Mouse (Mus musculus) forebrain, embryonic 13.5 days (tissue): ENCODE measurements around the gene Mrpl23. TPM values are rescaled to one million over a fixed set of nuclear protein-coding genes. Genes with fewer than 3 reads are reported as not detected.

Experiments used
- ATAC-seq: fragments of 200-750 bp; cut with Nextera tagmentation; 2 replicates; pipeline ENCODE4 v1.8.0; 2017
- H3K27ac ChIP-seq: fragments of 300-500 bp; sonication (generic); 2 replicates; pipeline ENCODE4 v1.5.1; 2015; ENCODE audit warnings: inconsistent platforms, mild to moderate bottlenecking, moderate library complexity
- H3K27me3 ChIP-seq: fragments of 300-500 bp; sonication (generic); 2 replicates; pipeline ENCODE4 v1.6.1; 2015; ENCODE audit warnings: mild to moderate bottlenecking, inconsistent platforms
- H3K36me3 ChIP-seq: fragments of 300-500 bp; sonication (generic); 2 replicates; pipeline ENCODE4 v1.6.1; 2015; ENCODE audit warnings: mild to moderate bottlenecking, inconsistent platforms; ENCODE audit not compliant: poor library complexity, severe bottlenecking
- H3K4me1 ChIP-seq: fragments of 300-500 bp; sonication (generic); 2 replicates; pipeline ENCODE4 v1.6.1; 2015; ENCODE audit warnings: inconsistent platforms
- H3K4me2 ChIP-seq: fragments of 300-500 bp; sonication (generic); 2 replicates; pipeline ENCODE4 v1.6.1; 2015; ENCODE audit warnings: inconsistent platforms, mild to moderate bottlenecking, moderate library complexity
- H3K4me3 ChIP-seq: fragments of 300-500 bp; sonication (generic); 2 replicates; pipeline ENCODE4 v1.5.1; 2015; ENCODE audit warnings: mild to moderate bottlenecking, inconsistent platforms
- H3K9ac ChIP-seq: fragments of 300-500 bp; sonication (generic); 2 replicates; pipeline ENCODE4 v1.6.1; 2015; ENCODE audit warnings: mild to moderate bottlenecking, inconsistent platforms
- H3K9me3 ChIP-seq: fragments of 300-500 bp; sonication (generic); replicated peaks from 2 replicates; pipeline ENCODE4 v1.6.1; 2016; ENCODE audit warnings: inconsistent platforms
- WGBS: fragments of 180-500 bp; shearing (Covaris S2); methylation state at CpG from one replicate; pipeline ENCODE4 v1.1.7; 2015; 5-methylcytosine and 5-hydroxymethylcytosine counted together
- polyA plus RNA-seq: library from polyadenylated mRNA; unstranded; fragments of >200 nt; fragmentation: Nextera tagmentation; extraction: Ambion mirVana; gene quantifications from 2 replicates; pipeline ENCODE4 v1.2.1, GENCODE M21; 2015

Mrpl23 gene
- polyA plus RNA-seq, 1 experiment from 2014 or later = 16.5 TPM

- no peak for ATAC-seq
Observed at GRCm38 (mm10) chr7:142500032-142500431, 32.5 kb upstream of the Mrpl23 start.

GRCm38 (mm10) chr7:142503206-142503605 is 29.3 kb upstream of the Mrpl23 start:
- H3K4me2 ChIP-seq = no peak overlapping the region
- H3K36me3 ChIP-seq = no peaks in the 10 kb centered on the region
- peaks cover 15% of the 10 kb centered on the region for H3K4me1 ChIP-seq
- WGBS = 79% methylated on average over 4 of the region's 4 CpGs
- no peak overlapping the region for H3K27ac ChIP-seq
- ATAC-seq = no peak
- H3K9ac ChIP-seq = no peak overlapping the region
- no peaks in the 10 kb centered on the region for H3K27me3 ChIP-seq
- no peak overlapping the region for H3K4me3 ChIP-seq
- H3K9me3 ChIP-seq = no peaks in the 10 kb centered on the region

More at GRCm38 (mm10) chr7:142500032-142500431, 32.5 kb upstream of the Mrpl23 start:
- H3K4me3 ChIP-seq = no peak overlapping the region
- 0 out of 2 replicates have a peak, but pooled peaks cover 3% of the 10 kb centered on the region for H3K27me3 ChIP-seq
- no peak overlapping the region for H3K27ac ChIP-seq
- WGBS = 83% methylated on average over 1 of the region's 1 CpGs
- no peaks in the 10 kb centered on the region for H3K36me3 ChIP-seq
- H3K9me3 ChIP-seq = no peaks in the 10 kb centered on the region
- H3K4me2 ChIP-seq = no peak overlapping the region
- H3K4me1 ChIP-seq = no peaks in the 10 kb centered on the region
- no peak overlapping the region for H3K9ac ChIP-seq

- peaks cover 24% of the 10 kb centered on the region for H3K4me1 ChIP-seq
- 44% methylated on average over 2 of the region's 2 CpGs for WGBS
- no peak overlapping the region for H3K27ac ChIP-seq
- H3K4me3 ChIP-seq = no peak overlapping the region
- no peaks in the 10 kb centered on the region for H3K36me3 ChIP-seq
- H3K4me2 ChIP-seq = no peak overlapping the region
- no peak overlapping the region for H3K9ac ChIP-seq
- H3K27me3 ChIP-seq = no peaks in the 10 kb centered on the region
- ATAC-seq = peak; percentile 62
- no peaks in the 10 kb centered on the region for H3K9me3 ChIP-seq
Observed at GRCm38 (mm10) chr7:142505942-142506341, 26.5 kb upstream of the Mrpl23 start.

- Histone ChIP-seq H3K4me3 (no peak overlapping the region), H3K9ac (no peak overlapping the region), H3K4me1 (peaks cover 24% of the 10 kb centered on the region), H3K4me2 (no peak overlapping the region), H3K27ac (no peak overlapping the region), H3K9me3 (no peaks in the 10 kb centered on the region), H3K27me3 (no peaks in the 10 kb centered on the region), H3K36me3 (no peaks in the 10 kb centered on the region)
- ATAC-seq = peak; percentile 41
- WGBS = 17% methylated on average over 4 of the region's 4 CpGs
Observed at GRCm38 (mm10) chr7:142506501-142506900, 26.0 kb upstream of the Mrpl23 start.

GRCm38 (mm10) chr7:142507453-142507852 is 25.0 kb upstream of the Mrpl23 start:
- H3K9me3 ChIP-seq = no peaks in the 10 kb centered on the region
- peaks cover 24% of the 10 kb centered on the region for H3K4me1 ChIP-seq
- H3K9ac ChIP-seq = no peak overlapping the region
- WGBS = 92% methylated on average over 9 of the region's 9 CpGs
- no peaks in the 10 kb centered on the region for H3K27me3 ChIP-seq
- no peak overlapping the region for H3K4me2 ChIP-seq
- H3K36me3 ChIP-seq = no peaks in the 10 kb centered on the region
- ATAC-seq = no peak
- no peak overlapping the region for H3K4me3 ChIP-seq
- H3K27ac ChIP-seq = no peak overlapping the region

GRCm38 (mm10) chr7:142509518-142509917 is 23.0 kb upstream of the Mrpl23 start:
- Histone ChIP-seq H3K4me1 (peaks cover 24% of the 10 kb centered on the region), H3K4me2 (no peak overlapping the region), H3K36me3 (no peaks in the 10 kb centered on the region), H3K9me3 (no peaks in the 10 kb centered on the region), H3K27me3 (no peaks in the 10 kb centered on the region), H3K9ac (no peak overlapping the region), H3K4me3 (no peak overlapping the region), H3K27ac (peak overlapping the region; percentile 59; the same call in 1 of the 2 replicates)
- WGBS = 54% methylated on average over 14 of the region's 14 CpGs
- ATAC-seq = no peak

GRCm38 (mm10) chr7:142510021-142510777 is 22.3 kb upstream of the Mrpl23 start:
- H3K27ac ChIP-seq = peak overlapping the region; percentile 59
- H3K9me3 ChIP-seq = no peaks in the 10 kb centered on the region
- H3K9ac ChIP-seq = no peak overlapping the region
- H3K4me3 ChIP-seq = no peak overlapping the region
- H3K4me2 ChIP-seq = peak overlapping the region; percentile 18; the same call in 1 of the 2 replicates
- WGBS = 13% methylated on average over 12 of the region's 12 CpGs
- no peak; the same call in 1 of the 2 replicates for ATAC-seq
- H3K36me3 ChIP-seq = no peaks in the 10 kb centered on the region
- H3K27me3 ChIP-seq = no peaks in the 10 kb centered on the region
- H3K4me1 ChIP-seq = peaks cover 24% of the 10 kb centered on the region

GRCm38 (mm10) chr7:142514048-142514447 is 18.4 kb upstream of the Mrpl23 start:
- Histone ChIP-seq H3K9me3 (no peaks in the 10 kb centered on the region), H3K4me3 (no peak overlapping the region), H3K9ac (no peak overlapping the region), H3K27ac (no peak overlapping the region), H3K36me3 (no peaks in the 10 kb centered on the region), H3K27me3 (no peaks in the 10 kb centered on the region), H3K4me2 (no peak overlapping the region), H3K4me1 (peaks cover 15% of the 10 kb centered on the region)
- ATAC-seq = no peak
- whole genome bisulfite sequencing = 82% methylated on average over 4 of the region's 4 CpGs

GRCm38 (mm10) chr7:142516221-142516978 is 16.1 kb upstream of the Mrpl23 start:
- no peaks in the 10 kb centered on the region for H3K9me3 ChIP-seq
- WGBS = 51% methylated on average over 21 of the region's 21 CpGs
- H3K4me2 ChIP-seq = 0 out of 2 replicates have a peak overlapping the region, but pooled peaks have one; percentile 4
- ATAC-seq = no peak
- no peak overlapping the region for H3K4me3 ChIP-seq
- no peaks in the 10 kb centered on the region for H3K27me3 ChIP-seq
- no peak overlapping the region for H3K9ac ChIP-seq
- no peaks in the 10 kb centered on the region for H3K36me3 ChIP-seq
- 0 out of 2 replicates have a peak, but pooled peaks cover 5% of the 10 kb centered on the region for H3K4me1 ChIP-seq
- H3K27ac ChIP-seq = no peak overlapping the region

- ATAC-seq = no peak
- H3K4me1 ChIP-seq = 0 out of 2 replicates have a peak, but pooled peaks cover 5% of the 10 kb centered on the region
- H3K36me3 ChIP-seq = no peaks in the 10 kb centered on the region
- 80% methylated on average over 3 of the region's 3 CpGs for WGBS
- H3K9me3 ChIP-seq = no peaks in the 10 kb centered on the region
- no peak overlapping the region for H3K4me3 ChIP-seq
- no peaks in the 10 kb centered on the region for H3K27me3 ChIP-seq
- H3K4me2 ChIP-seq = no peak overlapping the region
- no peak overlapping the region for H3K27ac ChIP-seq
- H3K9ac ChIP-seq = no peak overlapping the region
Observed at GRCm38 (mm10) chr7:142517531-142517930, 15.0 kb upstream of the Mrpl23 start.

- WGBS = 95% methylated on average over 4 of the region's 4 CpGs
- Histone ChIP-seq H3K27ac (no peak overlapping the region), H3K4me1 (peaks cover 8% of the 10 kb centered on the region; the same call in 1 of the 2 replicates), H3K9ac (no peak overlapping the region), H3K27me3 (no peaks in the 10 kb centered on the region), H3K36me3 (no peaks in the 10 kb centered on the region), H3K4me2 (no peak overlapping the region), H3K4me3 (no peak overlapping the region), H3K9me3 (no peaks in the 10 kb centered on the region)
- ATAC-seq = no peak
Observed at GRCm38 (mm10) chr7:142520331-142520730, 12.2 kb upstream of the Mrpl23 start.

GRCm38 (mm10) chr7:142522352-142522751 is 10.1 kb upstream of the Mrpl23 start:
- Histone ChIP-seq H3K4me3 (no peak overlapping the region), H3K9ac (no peak overlapping the region), H3K36me3 (no peaks in the 10 kb centered on the region), H3K9me3 (no peaks in the 10 kb centered on the region), H3K27ac (no peak overlapping the region), H3K4me1 (peaks cover 8% of the 10 kb centered on the region), H3K4me2 (no peak overlapping the region), H3K27me3 (no peaks in the 10 kb centered on the region)
- ATAC-seq = no peak
- 23% methylated on average over 4 of the region's 4 CpGs for WGBS
